Mouse (Mus musculus): ENCODE data around the gene Atp8a2.
"Not testable (repeated sequence)": the region's sequence is repeated elsewhere in the genome, so short reads cannot be mapped to it uniquely, and the experiment has no call there.

The Atp8a2 gene

GRCm38 (mm10) chr14:59843264-59843942 is 353.6 kb downstream of the Atp8a2 start:
- no peak for DNase-seq (ENCODE audit: low read depth, low spot score)

- no peak for DNase-seq (ENCODE audit: low read depth, low spot score)
Observed at GRCm38 (mm10) chr14:59839951-59840720, 356.8 kb downstream of the Atp8a2 start.

GRCm38 (mm10) chr14:59838446-59839259 is 358.3 kb downstream of the Atp8a2 start:
- not testable (repeated sequence) for DNase-seq (ENCODE audit: low read depth, low spot score)

- DNase-seq (ENCODE audit: low read depth, low spot score) = not testable (repeated sequence)
Observed at GRCm38 (mm10) chr14:59837691-59838241, 359.2 kb downstream of the Atp8a2 start.

- DNase-seq (ENCODE audit: low read depth, low spot score) = peak; percentile 43
Observed at GRCm38 (mm10) chr14:59836876-59837543, 360.0 kb downstream of the Atp8a2 start.

GRCm38 (mm10) chr14:59829580-59829979 is 367.4 kb downstream of the Atp8a2 start:
- no peak for DNase-seq (ENCODE audit: low read depth, low spot score)

GRCm38 (mm10) chr14:59827409-59827808 is 369.6 kb downstream of the Atp8a2 start:
- no peak for DNase-seq (ENCODE audit: low read depth, low spot score)

GRCm38 (mm10) chr14:59820115-59820419 is 376.9 kb downstream of the Atp8a2 start:
- DNase-seq (ENCODE audit: low read depth, low spot score) = no peak

- DNase-seq (ENCODE audit: low read depth, low spot score) = no peak
Observed at GRCm38 (mm10) chr14:59819215-59820114, 377.5 kb downstream of the Atp8a2 start.

- DNase-seq (ENCODE audit: low read depth, low spot score) = not testable (repeated sequence)
Observed at GRCm38 (mm10) chr14:59810316-59810715, 386.7 kb downstream of the Atp8a2 start.

GRCm38 (mm10) chr14:59809790-59810189 is 387.2 kb downstream of the Atp8a2 start:
- no peak for DNase-seq (ENCODE audit: low read depth, low spot score)

- no peak for DNase-seq (ENCODE audit: low read depth, low spot score)
Observed at GRCm38 (mm10) chr14:59807528-59808300, 389.3 kb downstream of the Atp8a2 start.

- DNase-seq (ENCODE audit: low read depth, low spot score) = no peak
Observed at GRCm38 (mm10) chr14:59806910-59807309, 390.1 kb downstream of the Atp8a2 start.

GRCm38 (mm10) chr14:59806159-59806558 is 390.8 kb downstream of the Atp8a2 start:
- no peak for DNase-seq (ENCODE audit: low read depth, low spot score)

- DNase-seq (ENCODE audit: low read depth, low spot score) = no peak
Observed at GRCm38 (mm10) chr14:59805683-59806082, 391.3 kb downstream of the Atp8a2 start.

GRCm38 (mm10) chr14:59801961-59802599 is 394.9 kb downstream of the Atp8a2 start:
- DNase-seq (ENCODE audit: low read depth, low spot score) = no peak

- no peak for DNase-seq (ENCODE audit: low read depth, low spot score)
Observed at GRCm38 (mm10) chr14:59799511-59799910, 397.5 kb downstream of the Atp8a2 start.

GRCm38 (mm10) chr14:59793841-59794240 is 403.1 kb downstream of the Atp8a2 start:
- DNase-seq (ENCODE audit: low read depth, low spot score) = no peak

Measured in telencephalon, adult 2 months (tissue).